Mouse (Mus musculus): ENCODE measurements around the gene Zfp90. TPM values are rescaled to one million over a fixed set of nuclear protein-coding genes. Genes with fewer than 3 reads are reported as not detected.
"Not testable (repeated sequence)": the region's sequence is repeated elsewhere in the genome, so short reads cannot be mapped to it uniquely, and the experiment has no call there.

Gene Zfp90
- polyA plus RNA-seq, 1 experiment from 2014 or later = 2.6 TPM

GRCm38 (mm10) chr8:106400181-106400580, 14.9 kb upstream of the Zfp90 start:
- Histone ChIP-seq H3K4me3 (replicated peaks) (no peak overlapping the region), H3K9me3 (replicated peaks) (no peaks in the 10 kb centered on the region), H3K9ac (no peak overlapping the region), H3K4me1 (replicated peaks) (peaks cover 14% of the 10 kb centered on the region), H3K36me3 (no peaks in the 10 kb centered on the region), H3K27me3 (no peaks in the 10 kb centered on the region), H3K4me2 (no peak overlapping the region), H3K27ac (no peak overlapping the region)
- DNase-seq (no peak), ATAC-seq (ENCODE audit: low read depth) (no peak)
- WGBS (ENCODE audit: insufficient replicate concordance) = 57% methylated on average over 5 of the region's 5 CpGs

- H3K4me2 ChIP-seq = peak overlapping the region; percentile 12; the same call in 1 of the 2 replicates
- no peaks in the 10 kb centered on the region for H3K9me3 ChIP-seq (replicated peaks)
- 18% methylated on average over 12 of the region's 12 CpGs for WGBS (ENCODE audit: insufficient replicate concordance)
- H3K4me3 ChIP-seq (replicated peaks) = no peak overlapping the region
- DNase-seq (peak; percentile 13), ATAC-seq (ENCODE audit: low read depth) (peak; percentile 65; the same call in 1 of the 2 replicates)
- no peak overlapping the region for H3K9ac ChIP-seq
- no peak overlapping the region for H3K27ac ChIP-seq
- peaks cover 14% of the 10 kb centered on the region for H3K4me1 ChIP-seq (replicated peaks)
- no peaks in the 10 kb centered on the region; the same call in 1 of the 2 replicates for H3K27me3 ChIP-seq
- H3K36me3 ChIP-seq = no peaks in the 10 kb centered on the region
Measured at GRCm38 (mm10) chr8:106403246-106403933, 11.7 kb upstream of the Zfp90 start.

- WGBS (ENCODE audit: insufficient replicate concordance) = 45% methylated on average over 3 of the region's 3 CpGs
- no peak for DNase-seq
Measured at GRCm38 (mm10) chr8:106404825-106405224, 10.3 kb upstream of the Zfp90 start.

GRCm38 (mm10) chr8:106405810-106406209, 9.3 kb upstream of the Zfp90 start:
- no peaks in the 10 kb centered on the region for H3K9me3 ChIP-seq (replicated peaks)
- DNase-seq = no peak
- no peak overlapping the region for H3K9ac ChIP-seq
- no peak for ATAC-seq (ENCODE audit: low read depth)
- no peaks in the 10 kb centered on the region; the same call in 1 of the 2 replicates for H3K27me3 ChIP-seq
- no peak overlapping the region for H3K27ac ChIP-seq
- peaks cover 26% of the 10 kb centered on the region for H3K4me1 ChIP-seq (replicated peaks)
- no peak overlapping the region for H3K4me2 ChIP-seq
- 76% methylated on average over 16 of the region's 16 CpGs for WGBS (ENCODE audit: insufficient replicate concordance)
- no peak overlapping the region for H3K4me3 ChIP-seq (replicated peaks)
- no peaks in the 10 kb centered on the region for H3K36me3 ChIP-seq

More at GRCm38 (mm10) chr8:106404825-106405224, 10.3 kb upstream of the Zfp90 start:
- H3K36me3 ChIP-seq = no peaks in the 10 kb centered on the region
- no peak overlapping the region for H3K27ac ChIP-seq
- H3K4me3 ChIP-seq (replicated peaks) = no peak overlapping the region
- H3K4me1 ChIP-seq (replicated peaks) = peaks cover 19% of the 10 kb centered on the region
- no peaks in the 10 kb centered on the region; the same call in 1 of the 2 replicates for H3K27me3 ChIP-seq
- no peak overlapping the region for H3K9ac ChIP-seq
- H3K4me2 ChIP-seq = no peak overlapping the region
- H3K9me3 ChIP-seq (replicated peaks) = no peaks in the 10 kb centered on the region
- ATAC-seq (ENCODE audit: low read depth) = no peak

GRCm38 (mm10) chr8:106410055-106410454, 5.1 kb upstream of the Zfp90 start:
- DNase-seq (no peak), ATAC-seq (ENCODE audit: low read depth) (no peak)
- Histone ChIP-seq H3K4me2 (no peak overlapping the region), H3K27ac (no peak overlapping the region), H3K36me3 (no peaks in the 10 kb centered on the region), H3K9ac (no peak overlapping the region), H3K9me3 (replicated peaks) (no peaks in the 10 kb centered on the region), H3K27me3 (no peaks in the 10 kb centered on the region; the same call in 1 of the 2 replicates), H3K4me1 (replicated peaks) (peaks cover 26% of the 10 kb centered on the region), H3K4me3 (replicated peaks) (no peak overlapping the region)
- WGBS (ENCODE audit: insufficient replicate concordance) = 45% methylated on average over 7 of the region's 7 CpGs

- ATAC-seq (ENCODE audit: low read depth) (no peak), DNase-seq (no peak)
- Histone ChIP-seq H3K4me2 (no peak overlapping the region), H3K4me3 (replicated peaks) (no peak overlapping the region), H3K9ac (no peak overlapping the region), H3K36me3 (no peaks in the 10 kb centered on the region), H3K27me3 (no peaks in the 10 kb centered on the region; the same call in 1 of the 2 replicates), H3K9me3 (replicated peaks) (no peaks in the 10 kb centered on the region), H3K27ac (no peak overlapping the region), H3K4me1 (replicated peaks) (peaks cover 28% of the 10 kb centered on the region)
- 63% methylated on average over 7 of the region's 7 CpGs for WGBS (ENCODE audit: insufficient replicate concordance)
Measured at GRCm38 (mm10) chr8:106410564-106410963, 4.6 kb upstream of the Zfp90 start.

- Histone ChIP-seq H3K4me2 (peak overlapping the region; percentile 28), H3K9me3 (replicated peaks) (no peaks in the 10 kb centered on the region), H3K27ac (no peak overlapping the region; the same call in 1 of the 2 replicates), H3K9ac (no peak overlapping the region), H3K36me3 (no peaks in the 10 kb centered on the region), H3K4me1 (replicated peaks) (peaks cover 32% of the 10 kb centered on the region), H3K27me3 (no peaks in the 10 kb centered on the region), H3K4me3 (replicated peaks) (no peak overlapping the region)
- ATAC-seq (ENCODE audit: low read depth) (no peak), DNase-seq (peak; percentile 46)
- WGBS (ENCODE audit: insufficient replicate concordance) = 12% methylated on average over 14 of the region's 14 CpGs
Measured at GRCm38 (mm10) chr8:106411783-106412451, 3.2 kb upstream of the Zfp90 start.

GRCm38 (mm10) chr8:106417692-106418091, 2.6 kb downstream of the Zfp90 start:
- H3K4me3 ChIP-seq (replicated peaks) = no peak overlapping the region
- no peaks in the 10 kb centered on the region for H3K27me3 ChIP-seq
- no peak overlapping the region for H3K4me2 ChIP-seq
- no peak overlapping the region for H3K9ac ChIP-seq
- DNase-seq (no peak), ATAC-seq (ENCODE audit: low read depth) (no peak)
- 75% methylated on average over 5 of the region's 5 CpGs for WGBS (ENCODE audit: insufficient replicate concordance)
- peaks cover under 1% of the 10 kb centered on the region; the same call in 1 of the 2 replicates for H3K9me3 ChIP-seq (replicated peaks)
- H3K4me1 ChIP-seq (replicated peaks) = peaks cover 8% of the 10 kb centered on the region
- H3K36me3 ChIP-seq = peaks cover 40% of the 10 kb centered on the region
- H3K27ac ChIP-seq = no peak overlapping the region

GRCm38 (mm10) chr8:106431088-106431487, 16.0 kb downstream of the Zfp90 start:
- no peak overlapping the region for H3K9ac ChIP-seq
- no peaks in the 10 kb centered on the region for H3K4me1 ChIP-seq (replicated peaks)
- DNase-seq = no peak
- 24% methylated on average over 12 of the region's 12 CpGs for WGBS (ENCODE audit: insufficient replicate concordance)
- no peak overlapping the region for H3K4me2 ChIP-seq
- H3K36me3 ChIP-seq = peaks cover 4% of the 10 kb centered on the region
- no peak overlapping the region for H3K27ac ChIP-seq
- H3K27me3 ChIP-seq = peaks cover 14% of the 10 kb centered on the region; the same call in 1 of the 2 replicates
- H3K9me3 ChIP-seq (replicated peaks) = no peaks in the 10 kb centered on the region
- no peak for ATAC-seq (ENCODE audit: low read depth)
- H3K4me3 ChIP-seq (replicated peaks) = no peak overlapping the region

GRCm38 (mm10) chr8:106431952-106432351, 16.8 kb downstream of the Zfp90 start:
- not testable (repeated sequence) for H3K36me3 ChIP-seq; H3K4me1 ChIP-seq (replicated peaks); H3K4me2 ChIP-seq; H3K9ac ChIP-seq; ATAC-seq (ENCODE audit: low read depth); DNase-seq; H3K9me3 ChIP-seq (replicated peaks); H3K4me3 ChIP-seq (replicated peaks); H3K27ac ChIP-seq
- H3K27me3 ChIP-seq = peaks cover 14% of the 10 kb centered on the region; the same call in 1 of the 2 replicates
- WGBS (ENCODE audit: insufficient replicate concordance) = 46% methylated on average over 10 of the region's 10 CpGs

GRCm38 (mm10) chr8:106432954-106433570, 17.9 kb downstream of the Zfp90 start:
- Histone ChIP-seq H3K27me3 (peaks cover 14% of the 10 kb centered on the region; the same call in 1 of the 2 replicates), H3K9me3 (replicated peaks) (no peaks in the 10 kb centered on the region), H3K27ac (no peak overlapping the region), H3K4me3 (replicated peaks) (no peak overlapping the region), H3K36me3 (no peaks in the 10 kb centered on the region), H3K4me1 (replicated peaks) (no peaks in the 10 kb centered on the region), H3K9ac (no peak overlapping the region), H3K4me2 (peak overlapping the region; percentile 34; the same call in 1 of the 2 replicates)
- DNase-seq (peak; percentile 43), ATAC-seq (ENCODE audit: low read depth) (no peak)
- WGBS (ENCODE audit: insufficient replicate concordance) = 9% methylated on average over 20 of the region's 20 CpGs
